Mouse (Mus musculus): ENCODE results near the gene Pten.
A peak's percentile ranks its signal among the peaks of the same experiment; 100 is the strongest.
"Not testable (repeated sequence)": the region's sequence is repeated elsewhere in the genome, so short reads cannot be mapped to it uniquely, and the experiment has no call there.

Gene Pten

GRCm38 (mm10) chr19:32755104-32755791 lies 2.0 kb upstream of the Pten start:
- DNase-seq (ENCODE audit: low spot score) = no peak

DNA sequence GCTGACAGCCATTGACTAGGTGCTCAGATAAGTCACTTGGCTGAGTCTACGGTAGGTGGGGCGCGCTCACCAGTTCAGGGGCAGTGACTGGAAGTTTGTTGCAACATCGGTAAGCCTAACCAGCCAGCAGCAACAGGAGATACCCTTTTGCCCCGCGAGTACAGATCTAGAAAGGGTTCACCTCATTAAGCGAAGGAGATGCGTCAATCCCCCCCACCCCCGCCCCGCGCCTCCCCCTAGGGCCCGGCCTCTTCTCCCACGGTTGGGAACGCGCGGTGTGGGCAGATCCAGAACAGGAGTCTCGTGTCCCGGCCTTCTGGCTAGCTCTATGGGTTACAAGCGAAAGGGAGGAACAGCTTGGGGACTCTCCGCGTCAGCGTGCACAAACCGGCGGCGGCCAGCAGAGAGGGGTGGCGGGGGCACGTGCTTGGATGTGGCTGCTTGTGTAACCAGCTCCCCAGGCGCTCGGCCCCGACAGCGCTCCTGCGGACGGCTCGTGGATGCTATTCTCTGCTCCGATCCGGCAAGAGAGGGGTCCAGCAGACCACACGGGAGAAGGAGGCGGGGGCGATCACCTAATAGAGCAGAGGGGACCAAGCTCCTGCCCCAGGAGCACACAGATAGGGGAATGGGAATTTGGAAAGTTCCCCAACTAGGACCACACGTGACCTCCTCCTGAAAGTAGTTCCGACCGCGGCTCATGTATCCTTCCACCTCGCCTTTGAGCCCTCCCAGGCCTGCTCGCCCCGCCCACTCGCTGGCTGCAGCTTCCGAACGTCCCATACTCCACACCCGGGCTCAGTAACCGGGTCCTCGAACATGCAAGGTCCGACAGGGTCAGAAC lies 1.3 kb upstream of the Pten start:
- peak; percentile 98 for DNase-seq (ENCODE audit: low spot score)

DNA sequence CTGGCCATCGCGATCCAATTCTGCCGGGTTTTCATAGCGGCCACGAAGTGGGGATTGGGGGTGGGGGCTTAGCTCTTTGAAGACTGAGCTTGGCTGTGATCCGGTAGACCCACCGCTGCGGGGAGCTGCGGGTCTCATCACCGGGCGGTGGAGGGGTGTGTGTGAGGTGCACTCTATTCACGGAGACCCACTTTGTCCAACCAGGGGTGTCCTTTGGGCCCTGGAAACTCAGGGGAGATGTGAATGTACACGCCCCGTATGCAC lies 729 bp upstream of the Pten start:
- no peak for DNase-seq (ENCODE audit: low spot score)

DNA sequence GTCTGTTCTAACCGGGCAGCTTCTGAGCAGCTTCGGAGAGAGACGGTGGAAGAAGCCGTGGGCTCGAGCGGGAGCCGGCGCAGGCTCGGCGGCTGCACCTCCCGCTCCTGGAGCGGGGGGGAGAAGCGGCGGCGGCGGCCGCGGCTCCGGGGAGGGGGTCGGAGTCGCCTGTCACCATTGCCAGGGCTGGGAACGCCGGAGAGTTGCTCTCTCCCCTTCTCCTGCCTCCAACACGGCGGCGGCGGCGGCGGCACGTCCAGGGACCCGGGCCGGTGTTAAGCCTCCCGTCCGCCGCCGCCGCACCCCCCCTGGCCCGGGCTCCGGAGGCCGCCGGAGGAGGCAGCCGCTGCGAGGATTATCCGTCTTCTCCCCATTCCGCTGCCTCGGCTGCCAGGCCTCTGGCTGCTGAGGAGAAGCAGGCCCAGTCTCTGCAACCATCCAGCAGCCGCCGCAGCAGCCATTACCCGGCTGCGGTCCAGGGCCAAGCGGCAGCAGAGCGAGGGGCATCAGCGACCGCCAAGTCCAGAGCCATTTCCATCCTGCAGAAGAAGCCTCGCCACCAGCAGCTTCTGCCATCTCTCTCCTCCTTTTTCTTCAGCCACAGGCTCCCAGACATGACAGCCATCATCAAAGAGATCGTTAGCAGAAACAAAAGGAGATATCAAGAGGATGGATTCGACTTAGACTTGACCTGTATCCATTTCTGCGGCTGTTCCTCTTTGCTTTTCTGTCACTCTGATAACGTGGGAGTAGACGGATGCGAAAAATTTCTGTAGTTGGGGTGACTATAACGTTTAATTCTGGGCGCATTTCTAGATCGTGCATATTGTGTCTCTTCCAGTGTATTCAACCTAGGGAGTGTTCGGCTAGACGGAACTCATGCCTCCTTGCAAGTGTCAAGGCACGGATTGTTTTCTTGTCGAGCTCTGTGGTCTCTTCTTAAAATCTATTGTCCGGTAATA lies 815 bp downstream of the Pten start:
- peak; percentile 76 for DNase-seq (ENCODE audit: low spot score)

DNA sequence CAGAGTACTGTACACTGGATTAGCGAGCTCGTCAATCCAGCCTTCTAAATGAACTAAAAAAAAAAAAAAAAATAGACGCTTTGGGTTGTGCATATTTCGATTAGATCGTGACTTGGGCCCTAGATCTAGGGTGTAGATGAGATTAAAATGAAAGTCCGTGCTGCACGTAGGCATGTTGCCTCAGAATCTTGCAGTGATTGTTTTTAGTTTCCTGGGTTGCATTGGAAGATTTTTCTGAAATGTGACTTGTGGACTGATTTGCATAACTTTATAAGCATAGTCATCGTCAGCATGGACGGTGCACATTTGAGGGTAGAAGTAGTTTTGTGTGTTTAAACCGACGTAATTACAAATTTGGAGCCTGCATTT lies 1.5 kb downstream of the Pten start:
- no peak for DNase-seq (ENCODE audit: low spot score)

- DNase-seq (ENCODE audit: low spot score) = no peak
Observed at GRCm38 (mm10) chr19:32759357-32760024, 2.2 kb downstream of the Pten start.

- DNase-seq (ENCODE audit: low spot score) = no peak
Observed at GRCm38 (mm10) chr19:32760499-32760898, 3.2 kb downstream of the Pten start.

DNA sequence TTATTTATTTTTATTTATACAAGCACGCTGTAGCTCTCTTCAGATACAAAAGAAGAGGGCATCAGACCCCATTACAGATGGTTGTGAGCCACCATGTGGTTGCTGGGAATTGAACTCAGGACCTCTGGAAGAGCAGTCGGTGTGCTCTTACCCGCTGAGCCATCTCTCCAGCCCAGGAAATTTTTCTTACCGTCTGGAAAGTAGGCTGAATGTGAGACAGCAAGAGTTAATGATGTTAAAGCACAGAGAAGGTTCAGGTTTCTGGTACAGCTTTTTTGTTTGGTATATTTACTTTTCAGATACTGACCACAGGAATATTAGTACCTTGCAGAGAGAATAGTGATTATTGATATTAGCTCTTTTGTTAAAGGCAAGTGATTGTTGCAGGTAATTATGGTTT lies 3.9 kb downstream of the Pten start:
- no peak for DNase-seq (ENCODE audit: low spot score)

- DNase-seq (ENCODE audit: low spot score) = no peak
Observed at GRCm38 (mm10) chr19:32762493-32762892, 5.2 kb downstream of the Pten start.

GRCm38 (mm10) chr19:32778411-32778810 lies 21.1 kb downstream of the Pten start:
- no peak for DNase-seq (ENCODE audit: low spot score)

DNA sequence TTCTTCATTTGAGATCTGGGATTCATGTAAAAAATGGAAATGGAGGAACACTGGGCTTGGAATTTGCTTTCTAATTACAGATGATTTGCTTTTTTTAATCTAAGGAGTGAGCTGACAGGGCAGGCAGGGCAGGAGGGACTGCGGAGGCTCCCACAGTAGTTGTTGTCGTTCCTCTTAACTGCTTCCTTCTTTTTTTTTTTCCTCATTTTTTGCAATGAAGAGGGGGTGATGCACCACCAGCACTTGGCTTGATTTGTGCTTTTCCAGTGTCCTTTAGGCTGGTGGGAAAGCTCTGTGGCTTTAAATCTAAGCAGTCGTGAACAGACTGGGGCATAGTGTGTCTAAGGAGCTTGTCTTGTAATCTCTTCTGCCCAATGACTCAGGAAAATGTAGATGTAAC lies 21.8 kb downstream of the Pten start:
- no peak for DNase-seq (ENCODE audit: low spot score)

- no peak for DNase-seq (ENCODE audit: low spot score)
Observed at GRCm38 (mm10) chr19:32781305-32782071, 24.2 kb downstream of the Pten start.

- not testable (repeated sequence) for DNase-seq (ENCODE audit: low spot score)
Observed at GRCm38 (mm10) chr19:32787388-32787787, 30.1 kb downstream of the Pten start.

DNA sequence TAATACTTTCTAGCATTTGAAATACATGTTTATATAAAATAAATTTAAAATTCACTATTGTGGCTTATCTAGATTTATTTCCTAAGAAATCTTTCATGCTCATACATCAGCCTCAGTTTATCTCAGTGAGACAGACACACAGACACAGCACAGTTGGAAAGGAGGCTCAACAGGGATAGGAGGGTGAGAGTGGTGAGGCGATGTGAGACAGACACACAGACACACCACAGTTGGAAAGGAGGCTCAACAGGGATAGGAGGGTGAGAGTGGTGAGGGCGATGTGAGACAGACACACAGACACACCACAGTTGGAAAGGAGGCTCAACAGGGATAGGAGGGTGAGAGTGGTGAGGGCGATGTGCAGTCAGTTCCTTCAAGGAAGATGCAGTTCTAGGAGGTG lies 30.7 kb downstream of the Pten start:
- DNase-seq (ENCODE audit: low spot score) = not testable (repeated sequence)

DNA sequence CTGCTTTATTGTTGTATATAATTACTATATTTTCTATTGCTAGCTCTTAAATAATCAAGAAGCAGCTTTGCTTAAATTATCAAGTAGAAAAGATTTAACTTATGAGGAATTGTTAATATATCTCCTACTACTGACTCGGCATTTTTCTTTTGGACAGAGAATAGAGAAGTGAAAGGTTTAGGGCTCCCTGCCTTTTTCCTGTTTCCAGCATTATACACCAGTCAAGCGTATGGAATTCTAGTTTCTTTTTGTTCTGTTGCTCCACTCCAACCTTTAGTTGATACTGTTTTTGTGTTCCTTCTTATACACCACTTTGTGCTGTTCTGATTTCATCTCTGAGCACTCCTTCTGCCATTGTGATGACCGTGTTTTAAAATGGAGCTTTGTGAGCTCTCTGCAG lies 32.2 kb downstream of the Pten start:
- no peak for DNase-seq (ENCODE audit: low spot score)

DNA sequence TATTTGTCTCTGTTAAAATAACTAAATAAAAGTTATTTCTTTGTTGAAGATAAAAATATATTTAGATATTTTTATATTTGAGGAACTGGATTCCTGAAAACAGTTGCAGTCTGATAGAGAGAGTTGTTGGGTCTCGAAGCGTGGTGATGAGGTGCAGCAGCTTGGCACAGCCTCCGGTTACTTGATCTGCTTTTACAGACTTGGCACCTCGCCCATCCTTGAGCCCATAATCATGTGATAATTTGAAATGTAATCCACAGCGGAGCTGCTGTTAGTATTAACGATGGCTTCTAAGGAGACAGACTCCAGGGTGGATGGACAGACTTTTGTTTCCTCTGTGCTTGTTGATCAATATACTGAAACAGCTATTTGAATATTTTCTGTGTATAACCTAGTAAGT lies 35.3 kb downstream of the Pten start:
- DNase-seq (ENCODE audit: low spot score) = peak; percentile 66

GRCm38 (mm10) chr19:32793901-32794300 lies 36.6 kb downstream of the Pten start:
- DNase-seq (ENCODE audit: low spot score) = no peak

DNA sequence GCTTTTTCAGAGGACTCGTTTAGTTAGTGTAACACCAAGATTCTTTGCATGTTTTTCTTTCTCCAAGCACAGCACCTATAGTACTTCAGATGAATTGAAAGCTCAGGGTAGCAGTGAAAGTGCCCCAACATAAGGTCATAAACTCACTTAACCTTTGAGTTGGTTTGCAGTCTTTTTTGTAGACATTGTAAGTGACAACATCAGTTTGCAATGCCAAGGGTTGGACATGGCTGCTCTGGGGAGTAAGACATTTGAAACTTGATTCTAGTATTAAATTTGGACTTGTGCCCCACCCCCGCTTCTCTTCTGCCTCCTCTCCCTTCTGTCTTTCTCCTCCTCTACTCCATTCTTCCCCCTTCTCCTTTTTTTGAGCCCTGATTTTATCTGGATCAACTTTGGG lies 43.3 kb downstream of the Pten start:
- no peak for DNase-seq (ENCODE audit: low spot score)

- DNase-seq (ENCODE audit: low spot score) = no peak
Observed at GRCm38 (mm10) chr19:32804703-32805102, 47.4 kb downstream of the Pten start.

- no peak for DNase-seq (ENCODE audit: low spot score)
Observed at GRCm38 (mm10) chr19:32807610-32808009, 50.3 kb downstream of the Pten start.

- no peak for DNase-seq (ENCODE audit: low spot score)
Observed at GRCm38 (mm10) chr19:32808690-32809089, 51.4 kb downstream of the Pten start.

Data from testis, postnatal 10 days (tissue).